Mouse (Mus musculus) intestine, postnatal 0 days (tissue): ENCODE measurements around the gene Wbp1. TPM values are rescaled to one million over a fixed set of nuclear protein-coding genes. Genes with fewer than 3 reads are reported as not detected.
A peak's percentile ranks its signal among the peaks of the same experiment; 100 is the strongest.

Experiments used
- ATAC-seq: fragments of 200-750 bp; cut with Nextera tagmentation; 2 replicates; pipeline ENCODE4 v1.8.0; 2017; ENCODE audit warnings: mild to moderate bottlenecking, moderate TSS enrichment, moderate library complexity
- H3K27ac ChIP-seq: fragments of 300-500 bp; sonication (generic); 2 replicates; pipeline ENCODE4 v1.5.1; 2014; ENCODE audit warnings: mild to moderate bottlenecking, low read depth, low read length, moderate library complexity
- H3K27me3 ChIP-seq: fragments of 300-500 bp; sonication (generic); replicated peaks from 2 replicates; pipeline ENCODE4 v1.6.1; 2014; ENCODE audit warnings: low read length, mixed read lengths; ENCODE audit not compliant: control insufficient read depth, insufficient read depth
- H3K36me3 ChIP-seq: fragments of 300-500 bp; sonication (generic); 2 replicates; pipeline ENCODE4 v1.6.1; 2014; ENCODE audit warnings: mild to moderate bottlenecking, moderate library complexity; ENCODE audit not compliant: control insufficient read depth, insufficient read depth
- H3K4me1 ChIP-seq: fragments of 300-500 bp; sonication (generic); replicated peaks from 2 replicates; pipeline ENCODE4 v1.6.1; 2014; ENCODE audit warnings: antibody characterized with exemption, low read length, mixed read lengths; ENCODE audit not compliant: control insufficient read depth, insufficient read depth
- H3K4me2 ChIP-seq: fragments of 300-500 bp; sonication (generic); replicated peaks from 2 replicates; pipeline ENCODE4 v1.6.1; 2014; ENCODE audit warnings: low read depth, mild to moderate bottlenecking, moderate library complexity
- H3K4me3 ChIP-seq: fragments of 300-500 bp; sonication (generic); 2 replicates; pipeline ENCODE4 v1.5.1; 2014; ENCODE audit warnings: low read depth, low read length
- H3K9ac ChIP-seq: fragments of 300-500 bp; sonication (generic); 2 replicates; pipeline ENCODE4 v1.6.1; 2014; ENCODE audit warnings: mild to moderate bottlenecking, low read depth, low read length
- H3K9me3 ChIP-seq: fragments of 300-500 bp; sonication (generic); 2 replicates; pipeline ENCODE4 v1.6.1; 2016; ENCODE audit warnings: mixed run types; ENCODE audit not compliant: control insufficient read depth
- CTCF ChIP-seq: sonication (generic); IDR thresholded peaks from 2 replicates; pipeline ENCODE4 v1.5.1; 2016; ENCODE audit warnings: low read depth, mild to moderate bottlenecking, control low read depth, antibody characterized with exemption, moderate library complexity
- WGBS: fragments of 180-500 bp; shearing (Covaris S2); extraction: QIAGEN DNeasy Blood & Tissue Kit; methylation state at CpG from one replicate; pipeline ENCODE4 v1.1.7; 2014; 5-methylcytosine and 5-hydroxymethylcytosine counted together
- polyA plus RNA-seq: library from polyadenylated mRNA; unstranded; fragments of >200 nt; fragmentation: Nextera tagmentation; extraction: Ambion mirVana; gene quantifications from 2 replicates; pipeline ENCODE4 v1.2.1, GENCODE M21; 2015

The Wbp1 gene
- polyA plus RNA-seq, 1 experiment from 2014 or later, result 72.7 TPM

- 17% methylated on average over 6 of the region's 6 CpGs for WGBS
- no peak for ATAC-seq
- peaks cover 58% of the 10 kb centered on the region for H3K27me3 ChIP-seq
- H3K9ac ChIP-seq, result no peak overlapping the region
- H3K9me3 ChIP-seq, result no peaks in the 10 kb centered on the region
- no peak for TF ChIP-seq CTCF
- peaks cover 22% of the 10 kb centered on the region; the same call in 1 of the 2 replicates for H3K36me3 ChIP-seq
- H3K4me2 ChIP-seq, result no peak overlapping the region
- H3K27ac ChIP-seq, result no peak overlapping the region
- no peaks in the 10 kb centered on the region for H3K4me1 ChIP-seq
- H3K4me3 ChIP-seq, result no peak overlapping the region
These were observed 36.9 kb downstream of the Wbp1 start for GRCm38 (mm10) chr6:83084477-83084876.

- Histone ChIP-seq H3K4me3 (no peak overlapping the region), H3K27ac (no peak overlapping the region), H3K4me1 (no peaks in the 10 kb centered on the region), H3K9me3 (no peaks in the 10 kb centered on the region), H3K9ac (no peak overlapping the region), H3K36me3 (peaks cover 22% of the 10 kb centered on the region; the same call in 1 of the 2 replicates), H3K27me3 (peaks cover 52% of the 10 kb centered on the region), H3K4me2 (no peak overlapping the region)
- no peak for ATAC-seq
- TF ChIP-seq CTCF, result no peak
- WGBS, result 44% methylated on average over 5 of the region's 5 CpGs
These were observed 37.9 kb downstream of the Wbp1 start for GRCm38 (mm10) chr6:83083497-83083896.

DNA sequence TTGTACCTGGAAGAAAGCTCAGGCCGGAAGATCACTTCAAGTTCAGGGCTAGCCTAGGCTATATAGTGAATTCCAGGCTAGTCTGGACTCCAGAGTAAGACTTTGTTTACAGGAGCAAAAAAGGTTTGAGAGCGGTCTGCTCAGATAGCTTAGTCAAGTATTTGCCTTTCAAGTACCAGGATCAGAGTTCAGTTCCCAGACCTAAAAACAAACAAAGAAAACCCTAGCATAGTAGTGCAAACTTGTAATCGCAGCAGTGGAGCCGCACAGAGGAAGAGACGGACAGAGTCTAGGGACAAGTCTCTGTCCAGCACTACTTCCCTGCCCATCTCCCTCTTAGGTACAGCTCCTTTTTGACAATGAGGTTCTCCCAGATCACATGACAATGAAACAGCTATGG lies 41.1 kb downstream of the Wbp1 start:
- 84% methylated on average over 5 of the region's 5 CpGs for WGBS
- ATAC-seq, result no peak
- peaks cover 22% of the 10 kb centered on the region; the same call in 1 of the 2 replicates for H3K36me3 ChIP-seq
- H3K27me3 ChIP-seq, result peaks cover 36% of the 10 kb centered on the region
- H3K9ac ChIP-seq, result no peak overlapping the region
- no peak for TF ChIP-seq CTCF
- H3K4me1 ChIP-seq, result 0 out of 2 replicates have a peak, but pooled peaks cover 3% of the 10 kb centered on the region
- H3K27ac ChIP-seq, result no peak overlapping the region
- H3K4me3 ChIP-seq, result no peak overlapping the region
- no peak overlapping the region for H3K4me2 ChIP-seq
- H3K9me3 ChIP-seq, result no peaks in the 10 kb centered on the region

- peaks cover 38% of the 10 kb centered on the region for H3K27me3 ChIP-seq
- peak overlapping the region; percentile 47 for H3K9ac ChIP-seq
- under 1% methylated on average over 46 of the region's 46 CpGs for WGBS
- peak overlapping the region; percentile 61 for H3K4me3 ChIP-seq
- H3K4me2 ChIP-seq, result peak overlapping the region; percentile 98
- peaks cover 22% of the 10 kb centered on the region; the same call in 1 of the 2 replicates for H3K36me3 ChIP-seq
- peak; percentile 93 for ATAC-seq
- no peaks in the 10 kb centered on the region for H3K9me3 ChIP-seq
- TF ChIP-seq CTCF, result peak; percentile 80
- 0 out of 2 replicates have a peak, but pooled peaks cover 3% of the 10 kb centered on the region for H3K4me1 ChIP-seq
- H3K27ac ChIP-seq, result peak overlapping the region; percentile 74; the same call in 1 of the 2 replicates
These were observed 43.0 kb downstream of the Wbp1 start for GRCm38 (mm10) chr6:83078324-83078858.

DNA sequence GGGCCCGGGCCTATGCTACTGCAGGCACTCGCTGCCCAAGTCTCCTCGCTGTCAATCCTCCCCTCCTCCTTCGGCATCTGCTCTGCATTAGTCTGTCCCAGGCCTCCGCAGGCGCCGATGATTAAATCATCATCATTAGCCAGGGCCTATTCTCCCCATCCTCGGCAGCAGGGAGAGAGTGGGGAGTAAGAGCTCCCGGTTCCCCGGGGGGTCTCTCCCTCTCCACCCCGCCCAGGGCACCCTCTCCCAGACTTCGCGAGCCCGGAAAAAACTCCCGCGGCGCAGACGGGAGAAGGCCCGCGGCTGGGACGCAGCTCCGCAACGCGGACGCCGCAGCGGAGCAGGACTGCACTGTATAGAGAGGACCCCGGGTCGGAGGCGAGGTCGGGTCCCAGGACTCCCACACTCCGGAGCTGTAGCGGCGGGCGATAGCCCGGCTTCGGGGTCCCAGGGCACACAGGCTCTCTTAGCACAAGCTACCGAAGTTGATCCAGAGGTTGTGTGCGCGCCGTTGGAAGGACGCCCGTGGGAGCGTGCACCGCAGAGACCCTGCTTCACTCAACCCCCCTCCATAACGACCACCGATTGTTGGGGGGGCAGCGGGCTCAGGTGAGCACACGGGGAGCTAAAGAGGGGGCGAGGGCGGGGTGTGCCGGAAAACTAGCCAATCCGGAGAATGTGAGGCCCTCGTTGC lies 43.6 kb downstream of the Wbp1 start, which contains the start of gene Pcgf1:
Gene Pcgf1, plus strand, starts transcription at position 240 of the 694 bp plus-strand sequence.
- Histone ChIP-seq H3K27me3 (peaks cover 38% of the 10 kb centered on the region), H3K9ac (peak within 1 kb of the TSS; percentile 47), H3K4me2 (peak within 1 kb of the TSS; percentile 98), H3K9me3 (no peaks in the 10 kb centered on the region), H3K4me3 (peak within 1 kb of the TSS; percentile 61), H3K36me3 (peaks cover 21% of the 10 kb centered on the region; the same call in 1 of the 2 replicates), H3K4me1 (0 out of 2 replicates have a peak, but pooled peaks cover 3% of the 10 kb centered on the region), H3K27ac (peak within 1 kb of the TSS; percentile 74; the same call in 1 of the 2 replicates)
- TF ChIP-seq CTCF, result no peak
- peak; percentile 28 for ATAC-seq
- WGBS, result under 1% methylated on average over 54 of the region's 54 CpGs

- Histone ChIP-seq H3K4me2 (no peak overlapping the region), H3K27ac (no peak overlapping the region), H3K27me3 (peaks cover 64% of the 10 kb centered on the region), H3K4me3 (no peak overlapping the region), H3K36me3 (no peaks in the 10 kb centered on the region; the same call in 1 of the 2 replicates), H3K4me1 (peaks cover 3% of the 10 kb centered on the region; the same call in 1 of the 2 replicates), H3K9me3 (no peaks in the 10 kb centered on the region), H3K9ac (no peak overlapping the region)
- peak; percentile 53 for TF ChIP-seq CTCF
- ATAC-seq, result no peak
- 15% methylated on average over 2 of the region's 2 CpGs for WGBS
These were observed 46.4 kb downstream of the Wbp1 start for GRCm38 (mm10) chr6:83074979-83075378.
